Mouse (Mus musculus): Measurements from ENCODE around the gene Dync1li2.

The Dync1li2 gene

GRCm38 (mm10) chr8:104413770-104414169 is 29.1 kb downstream of the Dync1li2 start:
- no peak for DNase-seq

DNA sequence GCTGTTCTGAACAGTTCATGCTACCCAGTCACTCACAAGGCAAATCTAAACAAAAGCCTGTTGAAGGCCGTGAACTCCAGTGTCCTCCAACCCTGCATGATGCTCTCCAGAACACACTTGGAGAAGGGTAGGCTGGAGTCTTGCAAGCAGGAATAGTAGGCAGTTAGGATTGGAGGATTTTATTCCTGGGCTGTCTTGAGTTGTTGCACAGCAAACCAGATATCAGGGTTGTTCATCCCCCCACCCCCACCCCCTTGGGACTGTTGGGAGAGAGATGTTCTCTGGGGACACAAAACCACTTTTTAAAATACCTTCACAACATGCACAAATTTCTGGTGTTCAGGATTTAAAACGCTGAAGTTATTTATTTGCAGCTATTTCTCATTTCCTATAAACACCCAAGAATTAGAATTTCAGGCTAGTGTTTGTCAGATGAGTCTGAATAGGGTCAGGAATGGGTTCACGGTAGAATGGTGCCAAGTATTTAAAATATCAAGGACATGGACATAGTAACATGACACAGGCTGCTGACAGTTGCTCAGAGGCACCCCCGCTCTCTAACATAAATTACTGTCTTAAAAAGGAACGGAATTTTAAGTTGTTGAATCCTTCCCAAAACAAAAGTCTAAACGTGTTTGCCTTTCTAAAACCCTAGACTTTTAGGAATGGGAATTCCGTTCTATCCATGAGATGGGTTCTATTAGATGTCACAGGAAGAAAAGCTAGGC is 29.9 kb downstream of the Dync1li2 start:
- no peak for DNase-seq

GRCm38 (mm10) chr8:104411972-104412371 is 30.9 kb downstream of the Dync1li2 start:
- no peak for DNase-seq

GRCm38 (mm10) chr8:104411468-104411867 is 31.4 kb downstream of the Dync1li2 start:
- DNase-seq, result no peak

DNA sequence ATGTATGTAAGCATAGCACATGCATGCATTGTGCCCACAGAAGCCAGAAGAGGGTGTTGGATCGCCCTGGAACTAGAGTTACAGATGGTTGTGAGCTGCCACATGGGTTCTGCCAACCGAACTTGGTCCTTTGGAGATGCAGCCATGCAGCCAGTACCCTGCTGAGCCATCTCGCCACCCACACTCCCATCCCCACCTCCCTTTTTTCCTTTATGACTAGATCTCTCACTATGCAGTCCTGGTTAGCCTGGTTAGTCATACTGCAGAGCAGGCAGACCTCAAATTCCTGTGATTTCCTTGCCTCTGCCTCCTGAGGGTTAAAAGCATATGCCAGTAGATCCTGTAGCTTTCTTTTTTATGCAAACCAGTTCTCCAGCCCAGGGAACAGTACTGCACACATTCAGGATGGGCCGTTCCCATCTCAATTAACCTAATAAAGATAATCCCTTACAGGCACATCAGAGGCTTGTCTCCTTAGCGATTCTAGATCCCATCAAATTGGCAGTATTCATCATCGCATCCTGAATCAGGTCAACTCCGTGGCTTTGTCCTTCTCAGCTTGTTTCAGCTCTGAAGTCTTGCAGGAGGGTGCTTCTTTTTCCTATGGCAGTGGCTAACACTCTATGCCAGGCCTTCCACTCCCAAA is 32.1 kb downstream of the Dync1li2 start:
- no peak for DNase-seq

GRCm38 (mm10) chr8:104408328-104409110 is 34.3 kb downstream of the Dync1li2 start:
- no peak for DNase-seq

- DNase-seq, result no peak
These were observed 36.3 kb downstream of the Dync1li2 start for GRCm38 (mm10) chr8:104406340-104407128.

GRCm38 (mm10) chr8:104405430-104406187 is 37.2 kb downstream of the Dync1li2 start:
- DNase-seq, result peak in 1 of 2 experiments; percentile 31

- DNase-seq, result no peak
These were observed 39.3 kb downstream of the Dync1li2 start for GRCm38 (mm10) chr8:104403596-104403995.

GRCm38 (mm10) chr8:104395703-104396357 is 47.0 kb downstream of the Dync1li2 start, which contains the start of gene Cmtm4:
Gene Cmtm4, minus strand, starts transcription at chr8:104395807.
- peak; percentile 71 to 79 for DNase-seq

GRCm38 (mm10) chr8:104394801-104395702 is 47.8 kb downstream of the Dync1li2 start:
- peak; percentile 66 to 68 for DNase-seq

- no peak for DNase-seq
These were observed 49.1 kb downstream of the Dync1li2 start for GRCm38 (mm10) chr8:104393767-104394166.

DNA sequence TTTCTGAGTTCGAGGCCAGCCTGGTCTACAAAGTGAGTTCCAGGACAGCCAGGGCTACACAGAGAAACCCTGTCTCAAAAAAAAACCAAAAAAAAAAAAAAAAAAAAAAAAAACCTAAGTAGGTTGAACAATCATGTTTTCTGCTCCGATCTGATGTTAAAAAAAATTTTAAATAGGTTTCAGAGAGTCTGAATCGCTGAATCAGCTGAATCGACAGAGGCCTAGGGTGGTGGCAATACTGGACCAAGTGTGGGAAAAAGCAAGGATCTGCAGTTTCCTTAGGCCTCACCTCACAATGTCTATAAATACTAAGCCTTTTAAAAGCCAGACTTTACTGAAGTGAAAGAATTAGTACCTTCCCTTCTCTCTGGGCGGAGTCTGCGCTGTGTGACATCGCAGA is 49.7 kb downstream of the Dync1li2 start:
- DNase-seq, result no peak

- no peak for DNase-seq
These were observed 52.6 kb downstream of the Dync1li2 start for GRCm38 (mm10) chr8:104390245-104390644.

DNA sequence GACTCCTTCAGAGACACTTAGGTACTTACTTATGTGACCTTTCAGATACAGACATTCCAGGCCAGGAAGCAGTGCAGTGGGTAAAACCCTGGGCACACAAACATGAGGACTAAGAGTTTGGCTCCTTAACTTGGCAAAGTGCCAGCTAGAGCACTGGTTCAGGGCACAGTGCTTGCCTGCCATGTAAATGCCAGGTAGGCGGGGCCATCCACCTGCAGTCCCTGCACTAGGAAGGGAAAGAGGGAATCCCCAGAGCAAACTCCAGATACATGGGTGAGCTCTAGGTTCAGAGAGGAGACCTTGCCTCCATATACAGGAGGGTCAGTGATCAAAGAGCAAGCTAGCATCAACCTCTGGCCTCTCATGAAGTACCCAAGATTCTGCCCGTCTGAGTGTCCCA is 54.9 kb downstream of the Dync1li2 start:
- DNase-seq, result peak; percentile 61 to 71

GRCm38 (mm10) chr8:104387501-104387900 is 55.3 kb downstream of the Dync1li2 start:
- DNase-seq, result no peak

DNA sequence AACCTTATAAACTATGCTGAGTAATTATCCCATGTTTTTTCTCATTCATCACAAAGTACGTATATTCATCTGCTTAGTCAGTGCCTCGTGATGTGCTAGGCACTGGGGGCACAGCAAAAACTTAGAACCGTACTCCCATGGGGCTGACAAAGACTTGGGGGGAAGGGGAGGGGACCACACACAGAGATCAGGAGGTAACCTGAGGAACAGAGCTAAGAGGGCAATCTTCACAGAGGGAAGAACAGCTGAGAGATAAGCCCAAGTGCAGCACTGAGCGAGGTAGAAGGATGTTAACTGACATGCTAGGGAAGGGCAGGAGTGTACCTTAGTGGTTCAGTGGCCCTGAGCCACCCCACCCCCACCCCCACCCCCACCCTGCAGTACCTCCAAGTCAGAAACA is 56.2 kb downstream of the Dync1li2 start:
- DNase-seq, result no peak

GRCm38 (mm10) chr8:104383977-104384376 is 58.9 kb downstream of the Dync1li2 start:
- DNase-seq, result no peak

GRCm38 (mm10) chr8:104383296-104383695 is 59.6 kb downstream of the Dync1li2 start:
- no peak for DNase-seq

GRCm38 (mm10) chr8:104380961-104381411 is 61.9 kb downstream of the Dync1li2 start:
- peak; percentile 76 to 78 for DNase-seq

Measured in cerebellum, postnatal 14 days (tissue).